Mouse (Mus musculus) neural tube, embryonic 14.5 days (tissue): ENCODE data around the gene Dnajc13. TPM values are rescaled to one million over a fixed set of nuclear protein-coding genes. Genes with fewer than 3 reads are reported as not detected.

Experiments
- ATAC-seq: fragments of 200-750 bp; cut with Nextera tagmentation; 2 replicates; pipeline ENCODE4 v1.8.0; 2017; ENCODE audit warnings: low read depth, mild to moderate bottlenecking, moderate TSS enrichment, moderate library complexity
- H3K27ac ChIP-seq: fragments of 300-500 bp; sonication (generic); 2 replicates; pipeline ENCODE4 v1.5.1; 2014; ENCODE audit warnings: low read depth, mild to moderate bottlenecking, control low read depth, low read length, moderate library complexity, mixed read lengths
- H3K27me3 ChIP-seq: fragments of 300-500 bp; sonication (generic); 2 replicates; pipeline ENCODE4 v1.6.1; 2014; ENCODE audit warnings: low read length; ENCODE audit not compliant: control insufficient read depth, insufficient read depth
- H3K36me3 ChIP-seq: fragments of 300-500 bp; sonication (generic); 2 replicates; pipeline ENCODE4 v1.6.1; 2014; ENCODE audit warnings: low read length, mixed read lengths; ENCODE audit not compliant: control insufficient read depth, insufficient read depth
- H3K4me1 ChIP-seq: fragments of 300-500 bp; sonication (generic); 2 replicates; pipeline ENCODE4 v1.6.1; 2014; ENCODE audit warnings: low read length; ENCODE audit not compliant: control insufficient read depth, insufficient read depth
- H3K4me2 ChIP-seq: fragments of 300-500 bp; sonication (generic); 2 replicates; pipeline ENCODE4 v1.6.1; 2014; ENCODE audit warnings: mild to moderate bottlenecking, low read depth, low read length, control low read depth
- H3K4me3 ChIP-seq: fragments of 300-500 bp; sonication (generic); 2 replicates; pipeline ENCODE4 v1.5.1; 2014; ENCODE audit warnings: low read depth, low read length, control low read depth, mixed read lengths
- H3K9ac ChIP-seq: fragments of 300-500 bp; sonication (generic); replicated peaks from 2 replicates; pipeline ENCODE4 v1.6.1; 2014; ENCODE audit warnings: low read depth, mild to moderate bottlenecking, control low read depth, low read length, mixed read lengths
- H3K9me3 ChIP-seq: fragments of 300-500 bp; sonication (generic); 2 replicates; pipeline ENCODE4 v1.6.1; 2016; ENCODE audit warnings: low read length; ENCODE audit not compliant: control insufficient read depth
- WGBS: fragments of 180-500 bp; shearing (Covaris S2); extraction: QIAGEN DNeasy Blood & Tissue Kit; methylation state at CpG from one replicate; pipeline ENCODE4 v1.1.7; 2014; 5-methylcytosine and 5-hydroxymethylcytosine counted together
- polyA plus RNA-seq: library from polyadenylated mRNA; unstranded; fragments of >200 nt; fragmentation: Nextera tagmentation; extraction: Ambion mirVana; gene quantifications from 2 replicates; pipeline ENCODE4 v1.2.1, GENCODE M21; 2014

Dnajc13 gene
- polyA plus RNA-seq, 1 experiment from 2014 or later, result 26.1 TPM

- no peak overlapping the region for H3K4me3 ChIP-seq
- no peaks in the 10 kb centered on the region for H3K9me3 ChIP-seq
- 90% methylated on average over 4 of the region's 4 CpGs for WGBS
- no peak overlapping the region for H3K9ac ChIP-seq
- H3K36me3 ChIP-seq, result peaks cover 60% of the 10 kb centered on the region
- no peak for ATAC-seq
- H3K27me3 ChIP-seq, result no peaks in the 10 kb centered on the region
- H3K4me2 ChIP-seq, result no peak overlapping the region
- H3K4me1 ChIP-seq, result no peaks in the 10 kb centered on the region
- H3K27ac ChIP-seq, result no peak overlapping the region
Observed at GRCm38 (mm10) chr9:104181626-104182025, 81.1 kb downstream of the Dnajc13 start.

- WGBS, result 94% methylated on average over 6 of the region's 6 CpGs
- Histone ChIP-seq H3K4me2 (no peak overlapping the region), H3K4me3 (no peak overlapping the region), H3K9me3 (no peaks in the 10 kb centered on the region), H3K27ac (no peak overlapping the region), H3K4me1 (no peaks in the 10 kb centered on the region), H3K36me3 (peaks cover 70% of the 10 kb centered on the region), H3K9ac (no peak overlapping the region), H3K27me3 (no peaks in the 10 kb centered on the region)
- ATAC-seq, result no peak
Observed at GRCm38 (mm10) chr9:104180046-104180445, 82.7 kb downstream of the Dnajc13 start.

- H3K36me3 ChIP-seq, result peaks cover 51% of the 10 kb centered on the region
- no peak for ATAC-seq
- H3K4me3 ChIP-seq, result no peak overlapping the region
- 95% methylated on average over 6 of the region's 6 CpGs for WGBS
- no peak overlapping the region for H3K9ac ChIP-seq
- no peak overlapping the region for H3K27ac ChIP-seq
- no peak overlapping the region for H3K4me2 ChIP-seq
- H3K4me1 ChIP-seq, result no peaks in the 10 kb centered on the region
- H3K27me3 ChIP-seq, result no peaks in the 10 kb centered on the region
- H3K9me3 ChIP-seq, result no peaks in the 10 kb centered on the region
Observed at GRCm38 (mm10) chr9:104172342-104172741, 90.4 kb downstream of the Dnajc13 start.

GRCm38 (mm10) chr9:104171651-104172050, 91.1 kb downstream of the Dnajc13 start:
- Histone ChIP-seq H3K9ac (no peak overlapping the region), H3K9me3 (no peaks in the 10 kb centered on the region), H3K4me2 (no peak overlapping the region), H3K27ac (no peak overlapping the region), H3K27me3 (no peaks in the 10 kb centered on the region), H3K4me1 (no peaks in the 10 kb centered on the region), H3K36me3 (peaks cover 55% of the 10 kb centered on the region), H3K4me3 (no peak overlapping the region)
- 92% methylated on average over 6 of the region's 6 CpGs for WGBS
- ATAC-seq, result no peak

GRCm38 (mm10) chr9:104169986-104170385, 92.7 kb downstream of the Dnajc13 start:
- H3K4me2 ChIP-seq, result no peak overlapping the region
- H3K4me3 ChIP-seq, result no peak overlapping the region
- ATAC-seq, result no peak
- H3K27ac ChIP-seq, result no peak overlapping the region
- H3K9ac ChIP-seq, result no peak overlapping the region
- no peaks in the 10 kb centered on the region for H3K4me1 ChIP-seq
- WGBS, result 95% methylated on average over 10 of the region's 10 CpGs
- H3K36me3 ChIP-seq, result peaks cover 58% of the 10 kb centered on the region
- H3K9me3 ChIP-seq, result no peaks in the 10 kb centered on the region
- H3K27me3 ChIP-seq, result no peaks in the 10 kb centered on the region

- H3K36me3 ChIP-seq, result peaks cover 66% of the 10 kb centered on the region
Observed at GRCm38 (mm10) chr9:104165926-104166325, 96.8 kb downstream of the Dnajc13 start.

GRCm38 (mm10) chr9:104164194-104164593, 98.5 kb downstream of the Dnajc13 start:
- H3K27me3 ChIP-seq, result no peaks in the 10 kb centered on the region
- no peak for ATAC-seq
- no peak overlapping the region for H3K27ac ChIP-seq
- 92% methylated on average over 5 of the region's 5 CpGs for WGBS
- H3K4me1 ChIP-seq, result no peaks in the 10 kb centered on the region
- no peak overlapping the region for H3K4me2 ChIP-seq
- peaks cover 74% of the 10 kb centered on the region for H3K36me3 ChIP-seq
- no peak overlapping the region for H3K4me3 ChIP-seq
- no peak overlapping the region for H3K9ac ChIP-seq
- no peaks in the 10 kb centered on the region for H3K9me3 ChIP-seq

More at GRCm38 (mm10) chr9:104165926-104166325, 96.8 kb downstream of the Dnajc13 start:
- WGBS, result 95% methylated on average over 5 of the region's 5 CpGs
- Histone ChIP-seq H3K9ac (no peak overlapping the region), H3K4me3 (no peak overlapping the region), H3K4me1 (no peaks in the 10 kb centered on the region), H3K27ac (no peak overlapping the region), H3K4me2 (no peak overlapping the region), H3K27me3 (no peaks in the 10 kb centered on the region), H3K9me3 (no peaks in the 10 kb centered on the region)
- ATAC-seq, result no peak

GRCm38 (mm10) chr9:104161117-104161516, 101.6 kb downstream of the Dnajc13 start:
- Histone ChIP-seq H3K27me3 (no peaks in the 10 kb centered on the region), H3K27ac (no peak overlapping the region), H3K4me1 (no peaks in the 10 kb centered on the region), H3K9ac (no peak overlapping the region), H3K9me3 (no peaks in the 10 kb centered on the region), H3K4me3 (no peak overlapping the region), H3K4me2 (no peak overlapping the region), H3K36me3 (peaks cover 80% of the 10 kb centered on the region)
- no peak for ATAC-seq
- WGBS, result 83% methylated on average over 7 of the region's 7 CpGs

- no peak overlapping the region for H3K4me2 ChIP-seq
- 97% methylated on average over 7 of the region's 7 CpGs for WGBS
Observed at GRCm38 (mm10) chr9:104157291-104157690, 105.4 kb downstream of the Dnajc13 start.

More at GRCm38 (mm10) chr9:104157291-104157690, 105.4 kb downstream of the Dnajc13 start:
- ATAC-seq, result no peak
- Histone ChIP-seq H3K27me3 (no peaks in the 10 kb centered on the region), H3K4me3 (no peak overlapping the region), H3K36me3 (peaks cover 77% of the 10 kb centered on the region), H3K9me3 (no peaks in the 10 kb centered on the region), H3K9ac (no peak overlapping the region), H3K4me1 (no peaks in the 10 kb centered on the region), H3K27ac (no peak overlapping the region)
